Mouse (Mus musculus): ENCODE measurements around the gene Ackr2.

DNA sequence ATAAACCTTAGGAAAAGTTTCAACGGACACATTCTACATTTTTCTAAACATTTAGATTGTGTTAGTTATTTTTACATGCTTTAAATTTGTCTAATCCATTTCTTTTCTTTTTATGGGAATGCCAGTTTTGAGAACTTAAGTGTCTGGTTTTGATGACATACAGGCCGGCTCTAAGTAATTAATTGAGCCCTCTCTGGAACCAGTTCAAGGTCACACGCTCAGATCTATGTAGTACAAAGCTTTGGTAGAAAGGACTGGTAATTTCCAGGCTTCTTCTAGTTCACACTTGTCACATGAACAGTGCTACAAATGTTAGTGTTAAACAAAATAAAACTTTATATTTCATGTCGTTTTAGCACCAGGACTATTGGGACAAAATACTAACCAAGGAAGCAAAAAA is 33.3 kb upstream of the Ackr2 start:
- TF ChIP-seq EP300 (IDR thresholded peaks at IDR 0.05; ENCODE audit: low read depth) (no peak), CTCF (IDR thresholded peaks at IDR 0.05; ENCODE audit: low read depth) (no peak)

All from liver, embryonic 14.5 days (tissue).